Mouse (Mus musculus): ENCODE results near the gene Ppef2.
A peak's percentile ranks its signal among the peaks of the same experiment; 100 is the strongest.

Gene Ppef2

GRCm38 (mm10) chr5:92239333-92240232, 16.5 kb downstream of the Ppef2 start:
- peak; percentile 86 for DNase-seq (ENCODE audit: low read depth, low spot score)

- peak; percentile 9 for DNase-seq (ENCODE audit: low read depth, low spot score)
Observed at GRCm38 (mm10) chr5:92234939-92235557, 21.0 kb downstream of the Ppef2 start.

GRCm38 (mm10) chr5:92233366-92233765, 22.7 kb downstream of the Ppef2 start:
- no peak for DNase-seq (ENCODE audit: low read depth, low spot score)

GRCm38 (mm10) chr5:92231836-92232235, 24.2 kb downstream of the Ppef2 start:
- DNase-seq (ENCODE audit: low read depth, low spot score), result no peak

- peak; percentile 9 for DNase-seq (ENCODE audit: low read depth, low spot score)
Observed at GRCm38 (mm10) chr5:92230306-92230705, 25.8 kb downstream of the Ppef2 start.

GRCm38 (mm10) chr5:92229514-92229913, 26.6 kb downstream of the Ppef2 start:
- no peak for DNase-seq (ENCODE audit: low read depth, low spot score)

GRCm38 (mm10) chr5:92228776-92229175, 27.3 kb downstream of the Ppef2 start:
- peak; percentile 62 for DNase-seq (ENCODE audit: low read depth, low spot score)

- DNase-seq (ENCODE audit: low read depth, low spot score), result no peak
Observed at GRCm38 (mm10) chr5:92227782-92228181, 28.3 kb downstream of the Ppef2 start.

GRCm38 (mm10) chr5:92220287-92220902, 35.7 kb downstream of the Ppef2 start:
- no peak for DNase-seq (ENCODE audit: low read depth, low spot score)

GRCm38 (mm10) chr5:92219826-92220225, 36.3 kb downstream of the Ppef2 start:
- no peak for DNase-seq (ENCODE audit: low read depth, low spot score)

GRCm38 (mm10) chr5:92218915-92219793, 36.9 kb downstream of the Ppef2 start:
- peak; percentile 34 for DNase-seq (ENCODE audit: low read depth, low spot score)

GRCm38 (mm10) chr5:92215308-92215707, 40.8 kb downstream of the Ppef2 start, which contains the start of gene U90926:
Gene U90926 (minus strand): TSS chr5:92215408.
- no peak for DNase-seq (ENCODE audit: low read depth, low spot score)

- DNase-seq (ENCODE audit: low read depth, low spot score), result no peak
Observed at GRCm38 (mm10) chr5:92212231-92212630, 43.8 kb downstream of the Ppef2 start.

- no peak for DNase-seq (ENCODE audit: low read depth, low spot score)
Observed at GRCm38 (mm10) chr5:92210205-92210604, 45.9 kb downstream of the Ppef2 start.

GRCm38 (mm10) chr5:92206121-92206520, 50.0 kb downstream of the Ppef2 start:
- no peak for DNase-seq (ENCODE audit: low read depth, low spot score)

GRCm38 (mm10) chr5:92205706-92206105, 50.4 kb downstream of the Ppef2 start:
- DNase-seq (ENCODE audit: low read depth, low spot score), result no peak

GRCm38 (mm10) chr5:92205184-92205583, 50.9 kb downstream of the Ppef2 start:
- no peak for DNase-seq (ENCODE audit: low read depth, low spot score)

- no peak for DNase-seq (ENCODE audit: low read depth, low spot score)
Observed at GRCm38 (mm10) chr5:92204162-92205036, 51.7 kb downstream of the Ppef2 start.

GRCm38 (mm10) chr5:92198266-92198665, 57.8 kb downstream of the Ppef2 start:
- no peak for DNase-seq (ENCODE audit: low read depth, low spot score)
